Mouse (Mus musculus) megakaryocyte, embryonic 14.5 days (primary cell): ENCODE measurements around the gene Dennd5a.

Source experiments
- FLI1 ChIP-seq: IDR thresholded peaks from 2 replicates; pipeline ENCODE4 v1.6.1; 2012; ENCODE audit warnings: low read length, inconsistent platforms, mixed read lengths
- GATA1 ChIP-seq: IDR thresholded peaks from 3 replicates; pipeline ENCODE4 v1.6.1; 2012; ENCODE audit warnings: mixed read lengths, low read length, inconsistent platforms, borderline replicate concordance

DNA sequence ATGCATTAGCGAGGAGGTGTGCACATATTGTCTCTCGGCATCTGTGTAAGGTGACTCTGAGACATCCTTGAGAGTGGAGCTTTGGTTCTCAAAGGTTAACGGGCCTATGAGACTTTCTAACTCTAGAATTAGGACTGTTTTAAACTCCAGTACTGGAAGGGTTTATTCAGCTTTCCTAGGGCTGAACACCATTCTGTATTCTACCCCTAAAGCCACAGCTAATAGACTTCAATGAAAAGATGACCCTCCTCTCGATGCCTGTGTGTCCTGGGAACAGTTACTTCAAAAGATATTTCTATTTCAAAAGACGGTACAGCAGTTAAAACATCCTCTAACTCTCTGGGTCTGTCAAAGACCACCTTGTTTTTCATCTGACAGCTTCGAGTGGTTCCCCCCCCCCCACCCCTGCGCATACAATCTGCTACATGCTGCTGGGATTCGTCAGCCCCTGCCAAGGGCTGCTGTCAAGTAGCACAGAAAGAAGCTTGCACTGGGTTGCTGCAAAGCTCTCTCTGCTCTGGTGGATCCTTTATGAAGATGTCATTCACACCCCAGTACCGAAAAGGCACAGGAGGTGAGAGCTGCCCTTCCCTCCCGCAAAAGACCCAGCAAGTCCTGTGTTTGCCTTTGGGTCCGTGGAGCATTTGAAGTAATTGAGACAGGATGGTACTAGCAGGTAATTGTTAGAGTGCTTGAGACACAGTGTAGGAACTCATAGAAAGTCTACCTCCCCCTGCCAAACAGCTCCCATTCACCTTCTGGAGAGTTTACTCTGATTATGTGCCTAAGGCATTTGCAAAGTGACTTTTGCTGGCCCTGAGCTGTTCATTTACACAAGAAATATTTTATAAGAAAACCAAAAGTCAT is 111.2 kb downstream of the Dennd5a start:
- TF ChIP-seq GATA1 = no peak
- no peak for TF ChIP-seq FLI1
